Mouse (Mus musculus) embryonic facial prominence, embryonic 13.5 days (tissue): Measurements from ENCODE around the gene Olfr380. TPM values are rescaled to one million over a fixed set of nuclear protein-coding genes. Genes with fewer than 3 reads are reported as not detected.

Experiments
- ATAC-seq: fragments of 200-750 bp; cut with Nextera tagmentation; 2 replicates; pipeline ENCODE4 v1.8.0; 2017; ENCODE audit warnings: low read depth; ENCODE audit not compliant: insufficient number of reproducible peaks, insufficient read depth, low FRiP score, low TSS enrichment
- H3K27ac ChIP-seq: fragments of 300-500 bp; sonication (generic); 2 replicates; pipeline ENCODE4 v1.5.1; 2015; ENCODE audit warnings: moderate library complexity, mild to moderate bottlenecking, inconsistent platforms
- H3K27me3 ChIP-seq: fragments of 300-500 bp; sonication (generic); 2 replicates; pipeline ENCODE4 v1.6.1; 2015; ENCODE audit warnings: mild to moderate bottlenecking, inconsistent platforms
- H3K36me3 ChIP-seq: fragments of 300-500 bp; sonication (generic); 2 replicates; pipeline ENCODE4 v1.6.1; 2015; ENCODE audit warnings: mild to moderate bottlenecking, inconsistent platforms
- H3K4me1 ChIP-seq: fragments of 300-500 bp; sonication (generic); 2 replicates; pipeline ENCODE4 v1.6.1; 2015; ENCODE audit warnings: inconsistent platforms
- H3K4me2 ChIP-seq: fragments of 300-500 bp; sonication (generic); 2 replicates; pipeline ENCODE4 v1.6.1; 2015; ENCODE audit warnings: moderate library complexity, mild to moderate bottlenecking, inconsistent platforms
- H3K4me3 ChIP-seq: fragments of 300-500 bp; sonication (generic); 2 replicates; pipeline ENCODE4 v1.5.1; 2015; ENCODE audit warnings: mild to moderate bottlenecking, inconsistent platforms
- H3K9ac ChIP-seq: fragments of 300-500 bp; sonication (generic); 2 replicates; pipeline ENCODE4 v1.6.1; 2015; ENCODE audit warnings: mild to moderate bottlenecking, inconsistent platforms
- H3K9me3 ChIP-seq: fragments of 300-500 bp; sonication (generic); 2 replicates; pipeline ENCODE4 v1.6.1; 2016; ENCODE audit warnings: inconsistent platforms
- WGBS: fragments of 180-500 bp; shearing (Covaris S2); methylation state at CpG from one replicate; pipeline ENCODE4 v1.1.7; 2015; ENCODE audit warnings: mixed read lengths; 5-methylcytosine and 5-hydroxymethylcytosine counted together
- polyA plus RNA-seq: library from polyadenylated mRNA; unstranded; fragments of >200 nt; fragmentation: Nextera tagmentation; extraction: Ambion mirVana; gene quantifications from 2 replicates; pipeline ENCODE4 v1.2.1, GENCODE M21; 2015

Gene Olfr380
- not detected in 2 replicates for polyA plus RNA-seq

GRCm38 (mm10) chr11:73457408-73457807, at the start of gene Olfr380:
Olfr380 (minus strand) TSS chr11:73457508.
- Histone ChIP-seq H3K9ac (no peak within 1 kb of the TSS), H3K36me3 (no peaks in the 10 kb centered on the region), H3K27ac (no peak within 1 kb of the TSS), H3K4me1 (no peaks in the 10 kb centered on the region), H3K4me2 (no peak within 1 kb of the TSS), H3K9me3 (0 out of 2 replicates have a peak, but pooled peaks cover under 1% of the 10 kb centered on the region), H3K4me3 (no peak within 1 kb of the TSS), H3K27me3 (no peaks in the 10 kb centered on the region)
- ATAC-seq: no peak
- WGBS: 88% methylated on average over 1 of the region's 1 CpGs

- no peaks in the 10 kb centered on the region for H3K27me3 ChIP-seq
- no peaks in the 10 kb centered on the region for H3K36me3 ChIP-seq
- H3K4me2 ChIP-seq: no peak within 1 kb of the TSS
- no peak within 1 kb of the TSS for H3K4me3 ChIP-seq
- no peak within 1 kb of the TSS for H3K27ac ChIP-seq
- no peaks in the 10 kb centered on the region for H3K9me3 ChIP-seq
- ATAC-seq: no peak
- H3K9ac ChIP-seq: no peak within 1 kb of the TSS
- H3K4me1 ChIP-seq: no peaks in the 10 kb centered on the region
Observed at GRCm38 (mm10) chr11:73491503-73491902, 34.2 kb upstream of the Olfr380 start, which contains the start of gene Olfr381. Olfr381 (minus strand) TSS chr11:73491603.

- Histone ChIP-seq H3K4me1 (no peaks in the 10 kb centered on the region), H3K27me3 (no peaks in the 10 kb centered on the region), H3K9me3 (no peaks in the 10 kb centered on the region), H3K36me3 (no peaks in the 10 kb centered on the region), H3K27ac (no peak within 1 kb of the TSS), H3K9ac (no peak within 1 kb of the TSS), H3K4me3 (no peak within 1 kb of the TSS), H3K4me2 (no peak within 1 kb of the TSS)
- 89% methylated on average over 1 of the region's 1 CpGs for WGBS
- ATAC-seq: no peak
Observed at GRCm38 (mm10) chr11:73428377-73428776, 28.9 kb downstream of the Olfr380 start, which contains the start of gene Olfr378. Olfr378 (minus strand) TSS chr11:73428477.

Other genes with a start within 250 kb of the Olfr380 start
- 0.11 TPM in 1 of 2 replicates, not detected in the other for gene Trpv1, start 223.2 kb downstream of the Olfr380 start, polyA plus RNA-seq
- 0.12 and 0.15 TPM in 2 replicates for gene Trpv3, start 190.1 kb downstream of the Olfr380 start, polyA plus RNA-seq
- gene Aspa, start 127.9 kb downstream of the Olfr380 start, polyA plus RNA-seq: 0.42 and 1.7 TPM in 2 replicates
- gene Gm49340, start 127.8 kb downstream of the Olfr380 start, polyA plus RNA-seq: not detected in 2 replicates
- not detected in 2 replicates for gene Spata22, start 127.8 kb downstream of the Olfr380 start, polyA plus RNA-seq
- not detected in 2 replicates for gene Olfr20, start 106.7 kb downstream of the Olfr380 start, polyA plus RNA-seq
- not detected in 2 replicates for gene Olfr376, start 86.3 kb downstream of the Olfr380 start, polyA plus RNA-seq
- not detected in 2 replicates for gene Olfr1, start 57.9 kb downstream of the Olfr380 start, polyA plus RNA-seq
- gene Olfr378, start 29.0 kb downstream of the Olfr380 start, polyA plus RNA-seq: not detected in 2 replicates
- not detected in 2 replicates for gene Olfr381, start 34.1 kb upstream of the Olfr380 start, polyA plus RNA-seq
- not detected in 2 replicates for gene Olfr382, start 59.7 kb upstream of the Olfr380 start, polyA plus RNA-seq
- gene Olfr385, start 135.5 kb upstream of the Olfr380 start, polyA plus RNA-seq: not detected in 2 replicates
- not detected in 2 replicates for gene Olfr384, start 141.1 kb upstream of the Olfr380 start, polyA plus RNA-seq
- not detected in 2 replicates for gene Zfp735, start 231.3 kb upstream of the Olfr380 start, polyA plus RNA-seq